Mouse (Mus musculus): ENCODE measurements at regions not wholly inside any gene's neighbourhood (a gene's known extent, or its start where the extent isn't known, plus 50 kb on each side); places are given as distances from the start of the nearest gene placed in this dataset.

DNA sequence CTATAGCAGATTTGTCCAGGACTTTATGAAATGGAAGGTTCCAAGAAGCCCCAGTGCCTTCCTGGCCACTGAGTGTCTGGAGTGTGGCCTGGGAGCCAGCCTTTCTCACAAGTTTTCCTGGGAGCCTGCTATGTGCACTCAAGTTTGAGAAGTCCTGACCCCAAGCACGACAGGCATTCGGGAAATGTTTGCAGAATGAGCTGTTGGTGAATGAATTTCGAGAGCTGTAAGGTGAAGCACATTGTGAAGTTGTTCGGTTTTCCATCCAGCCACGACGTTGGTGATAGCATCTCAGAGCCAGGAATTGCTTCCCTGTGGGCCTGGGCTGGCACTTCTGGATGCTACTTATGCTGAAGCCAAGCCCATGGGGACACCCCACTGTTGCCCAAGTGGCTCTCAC lies 88.9 kb downstream of the Vegfa start:
- 92% methylated on average over 6 of the region's 6 CpGs for WGBS
- Histone ChIP-seq H3K4me3 (ENCODE audit: control insufficient read depth, insufficient read depth, low read length) (no peak overlapping the region), H3K27ac (ENCODE audit: control insufficient read depth, insufficient read depth, low read length) (no peak overlapping the region), H3K4me1 (replicated peaks; ENCODE audit: control insufficient read depth, insufficient read depth, low read length) (no peaks in the 10 kb centered on the region), H3K36me3 (ENCODE audit: control insufficient read depth, insufficient read depth, low read length) (no peaks in the 10 kb centered on the region), H3K27me3 (ENCODE audit: control insufficient read depth, insufficient read depth, low read length) (no peaks in the 10 kb centered on the region)
- DNase-seq, result no peak
- TF ChIP-seq CTCF (IDR thresholded peaks at IDR 0.05; ENCODE audit: borderline replicate concordance, control insufficient read depth, extremely low read depth, insufficient read depth, low read length, poor library complexity) (no peak), POLR2A (IDR thresholded peaks at IDR 0.05; ENCODE audit: control insufficient read depth, extremely low read depth, insufficient read depth, low read length, poor library complexity) (no peak)

GRCm38 (mm10) chr17:45941890-45942375 lies 90.2 kb downstream of the Vegfa start:
- TF ChIP-seq CTCF (IDR thresholded peaks at IDR 0.05; ENCODE audit: borderline replicate concordance, control insufficient read depth, extremely low read depth, insufficient read depth, low read length, poor library complexity), result no peak
- no peak for TF ChIP-seq POLR2A (IDR thresholded peaks at IDR 0.05; ENCODE audit: control insufficient read depth, extremely low read depth, insufficient read depth, low read length, poor library complexity)
- Histone ChIP-seq H3K4me1 (replicated peaks; ENCODE audit: control insufficient read depth, insufficient read depth, low read length) (no peaks in the 10 kb centered on the region), H3K36me3 (ENCODE audit: control insufficient read depth, insufficient read depth, low read length) (no peaks in the 10 kb centered on the region), H3K4me3 (ENCODE audit: control insufficient read depth, insufficient read depth, low read length) (no peak overlapping the region), H3K27me3 (ENCODE audit: control insufficient read depth, insufficient read depth, low read length) (no peaks in the 10 kb centered on the region), H3K27ac (ENCODE audit: control insufficient read depth, insufficient read depth, low read length) (no peak overlapping the region)
- DNase-seq, result no peak
- 77% methylated on average over 4 of the region's 4 CpGs for WGBS

DNA sequence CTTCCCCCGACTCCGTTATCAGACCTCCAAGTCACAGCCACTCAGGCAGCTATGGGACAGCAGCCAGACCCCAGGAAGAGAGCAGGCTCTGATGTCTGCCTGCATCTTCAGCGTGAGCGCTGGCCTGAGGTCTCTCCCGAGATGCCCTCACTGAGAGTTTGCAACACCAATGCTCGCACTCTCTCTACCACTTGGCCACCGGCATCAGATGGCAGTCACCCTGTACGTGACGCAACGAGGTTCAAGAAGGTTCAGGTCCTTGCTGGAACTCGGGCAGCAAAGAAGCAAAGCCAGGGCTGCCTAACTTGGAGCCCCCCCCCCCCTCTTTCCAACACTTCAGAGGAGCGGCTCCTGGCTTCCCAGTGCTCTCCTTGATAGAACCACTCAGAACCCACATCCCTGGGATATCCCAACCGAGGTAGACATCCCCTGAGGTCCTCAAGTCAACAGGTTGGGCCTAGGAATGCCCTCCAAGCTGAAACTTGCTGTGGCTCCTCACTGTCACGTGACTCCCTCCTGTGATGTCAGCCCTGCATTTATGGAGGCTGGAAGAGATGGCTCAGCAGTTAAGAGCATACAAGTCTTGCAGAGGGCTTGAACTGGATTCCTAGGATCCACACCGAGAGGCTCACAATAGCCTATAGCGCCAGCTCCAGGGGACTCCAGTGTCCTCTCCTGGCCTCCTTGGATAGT lies 91.9 kb downstream of the Vegfa start:
- TF ChIP-seq CTCF (IDR thresholded peaks at IDR 0.05; ENCODE audit: borderline replicate concordance, control insufficient read depth, extremely low read depth, insufficient read depth, low read length, poor library complexity) (no peak), POLR2A (IDR thresholded peaks at IDR 0.05; ENCODE audit: control insufficient read depth, extremely low read depth, insufficient read depth, low read length, poor library complexity) (no peak)
- Histone ChIP-seq H3K27ac (ENCODE audit: control insufficient read depth, insufficient read depth, low read length) (no peak overlapping the region), H3K4me1 (replicated peaks; ENCODE audit: control insufficient read depth, insufficient read depth, low read length) (no peaks in the 10 kb centered on the region), H3K4me3 (ENCODE audit: control insufficient read depth, insufficient read depth, low read length) (no peak overlapping the region), H3K27me3 (ENCODE audit: control insufficient read depth, insufficient read depth, low read length) (no peaks in the 10 kb centered on the region), H3K36me3 (ENCODE audit: control insufficient read depth, insufficient read depth, low read length) (no peaks in the 10 kb centered on the region)
- no peak for DNase-seq
- WGBS, result 94% methylated on average over 16 of the region's 16 CpGs

GRCm38 (mm10) chr17:45938284-45938683 lies 93.9 kb downstream of the Vegfa start:
- Histone ChIP-seq H3K4me3 (ENCODE audit: control insufficient read depth, insufficient read depth, low read length) (no peak overlapping the region), H3K27ac (ENCODE audit: control insufficient read depth, insufficient read depth, low read length) (no peak overlapping the region), H3K4me1 (replicated peaks; ENCODE audit: control insufficient read depth, insufficient read depth, low read length) (no peaks in the 10 kb centered on the region), H3K27me3 (ENCODE audit: control insufficient read depth, insufficient read depth, low read length) (no peaks in the 10 kb centered on the region), H3K36me3 (ENCODE audit: control insufficient read depth, insufficient read depth, low read length) (no peaks in the 10 kb centered on the region)
- DNase-seq, result no peak
- TF ChIP-seq CTCF (IDR thresholded peaks at IDR 0.05; ENCODE audit: borderline replicate concordance, control insufficient read depth, extremely low read depth, insufficient read depth, low read length, poor library complexity) (no peak), POLR2A (IDR thresholded peaks at IDR 0.05; ENCODE audit: control insufficient read depth, extremely low read depth, insufficient read depth, low read length, poor library complexity) (no peak)
- 70% methylated on average over 1 of the region's 1 CpGs for WGBS

GRCm38 (mm10) chr17:45936577-45936976 lies 95.6 kb downstream of the Vegfa start:
- Histone ChIP-seq H3K4me1 (replicated peaks; ENCODE audit: control insufficient read depth, insufficient read depth, low read length) (no peaks in the 10 kb centered on the region), H3K4me3 (ENCODE audit: control insufficient read depth, insufficient read depth, low read length) (no peak overlapping the region), H3K27me3 (ENCODE audit: control insufficient read depth, insufficient read depth, low read length) (no peaks in the 10 kb centered on the region), H3K36me3 (ENCODE audit: control insufficient read depth, insufficient read depth, low read length) (no peaks in the 10 kb centered on the region), H3K27ac (ENCODE audit: control insufficient read depth, insufficient read depth, low read length) (no peak overlapping the region)
- 95% methylated on average over 12 of the region's 12 CpGs for WGBS
- no peak for TF ChIP-seq POLR2A (IDR thresholded peaks at IDR 0.05; ENCODE audit: control insufficient read depth, extremely low read depth, insufficient read depth, low read length, poor library complexity)
- TF ChIP-seq CTCF (IDR thresholded peaks at IDR 0.05; ENCODE audit: borderline replicate concordance, control insufficient read depth, extremely low read depth, insufficient read depth, low read length, poor library complexity), result no peak
- DNase-seq, result no peak

DNA sequence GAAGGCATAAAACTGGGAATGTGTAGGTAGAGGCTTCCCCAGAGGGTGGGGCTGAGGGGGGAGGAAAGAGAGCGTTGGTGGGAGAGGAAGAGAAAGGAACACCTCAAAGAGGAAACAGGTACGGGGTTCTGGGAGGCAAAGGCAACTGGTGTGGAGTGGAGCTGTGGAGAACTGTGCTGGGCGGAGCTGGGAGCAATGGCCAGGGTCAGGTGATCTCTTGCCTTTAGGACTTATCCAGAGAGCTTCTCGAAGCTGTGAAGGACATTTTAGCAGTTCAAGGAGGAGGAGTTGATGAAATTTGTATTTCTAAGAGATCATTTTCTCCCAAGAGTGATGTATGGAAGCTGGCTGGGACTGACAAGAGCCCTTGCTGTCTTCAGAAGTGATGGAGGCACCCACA lies 96.9 kb downstream of the Vegfa start:
- Histone ChIP-seq H3K36me3 (ENCODE audit: control insufficient read depth, insufficient read depth, low read length) (no peaks in the 10 kb centered on the region), H3K4me3 (ENCODE audit: control insufficient read depth, insufficient read depth, low read length) (no peak overlapping the region), H3K27me3 (ENCODE audit: control insufficient read depth, insufficient read depth, low read length) (no peaks in the 10 kb centered on the region), H3K27ac (ENCODE audit: control insufficient read depth, insufficient read depth, low read length) (no peak overlapping the region), H3K4me1 (replicated peaks; ENCODE audit: control insufficient read depth, insufficient read depth, low read length) (no peaks in the 10 kb centered on the region)
- TF ChIP-seq POLR2A (IDR thresholded peaks at IDR 0.05; ENCODE audit: control insufficient read depth, extremely low read depth, insufficient read depth, low read length, poor library complexity) (no peak), CTCF (IDR thresholded peaks at IDR 0.05; ENCODE audit: borderline replicate concordance, control insufficient read depth, extremely low read depth, insufficient read depth, low read length, poor library complexity) (no peak)
- 63% methylated on average over 4 of the region's 4 CpGs for WGBS
- DNase-seq, result no peak
